Mouse (Mus musculus): Measurements from ENCODE around the gene Ddx43. TPM values are rescaled to one million over a fixed set of nuclear protein-coding genes. Genes with fewer than 3 reads are reported as not detected.

The Ddx43 gene
- polyA plus RNA-seq, 1 experiment = not detected

DNA sequence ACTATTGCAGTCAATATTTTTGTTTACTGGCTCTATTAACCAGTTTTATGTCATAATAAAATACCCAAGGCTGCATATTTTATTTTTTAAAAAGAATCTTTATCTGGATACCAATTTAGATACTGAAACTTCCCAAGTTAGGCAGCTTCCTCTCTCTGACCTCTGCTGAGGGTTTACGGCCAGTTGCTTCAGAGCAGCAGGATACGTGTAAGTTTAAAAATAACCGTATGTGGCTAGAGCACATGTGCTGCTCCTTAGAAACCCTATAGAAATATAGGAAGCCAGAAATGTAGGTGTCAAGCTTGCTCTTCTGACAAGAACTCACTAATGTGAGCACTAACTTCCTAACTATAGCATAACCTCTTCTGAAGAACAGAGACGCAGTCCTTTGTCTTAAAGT is 67.8 kb downstream of the Ddx43 start:
- H3K4me1 ChIP-seq (ENCODE audit: control insufficient read depth, insufficient read depth, low read length) = no peaks in the 10 kb centered on the region; the same call in none of the 2 replicates
- H3K4me3 ChIP-seq (replicated peaks; ENCODE audit: control insufficient read depth, low read depth, low read length) = no peak overlapping the region
- TF ChIP-seq POLR2A (IDR thresholded peaks at IDR 0.05; ENCODE audit: borderline replicate concordance, control insufficient read depth, low read depth, low read length) = no peak
- TF ChIP-seq CTCF (IDR thresholded peaks at IDR 0.05; ENCODE audit: control insufficient read depth, insufficient read depth, low read length) = no peak
- 44% methylated on average over 4 of the region's 4 CpGs for WGBS
- no peak overlapping the region for H3K27ac ChIP-seq (ENCODE audit: control insufficient read depth, insufficient read depth, low read depth, low read length, poor library complexity)

GRCm38 (mm10) chr9:78465725-78466124 is 70.1 kb downstream of the Ddx43 start:
- no peak overlapping the region for H3K4me3 ChIP-seq (replicated peaks; ENCODE audit: control insufficient read depth, low read depth, low read length)
- H3K4me1 ChIP-seq (ENCODE audit: control insufficient read depth, insufficient read depth, low read length) = no peaks in the 10 kb centered on the region; the same call in 1 of the 2 replicates
- TF ChIP-seq CTCF (IDR thresholded peaks at IDR 0.05; ENCODE audit: control insufficient read depth, insufficient read depth, low read length) = no peak
- WGBS = 95% methylated on average over 3 of the region's 3 CpGs
- no peak overlapping the region for H3K27ac ChIP-seq (ENCODE audit: control insufficient read depth, insufficient read depth, low read depth, low read length, poor library complexity)

Other genes starting within 250 kb of the Ddx43 start
- 4.7 and 60.9 TPM in 2 replicates for gene Gsta4, start 213.0 kb upstream of the Ddx43 start, polyA plus RNA-seq (2011; ENCODE audit: insufficient read depth, insufficient read length, low replicate concordance, missing spikeins)
- not detected in 2 replicates for gene Gsta1, start 165.1 kb upstream of the Ddx43 start, polyA plus RNA-seq (2011; ENCODE audit: insufficient read depth, insufficient read length, low replicate concordance, missing spikeins)
- gene Gm3776, start 138.6 kb upstream of the Ddx43 start, polyA plus RNA-seq (2011; ENCODE audit: insufficient read depth, insufficient read length, low replicate concordance, missing spikeins) = not detected in 2 replicates
- gene Gm10639, start 105.9 kb upstream of the Ddx43 start, polyA plus RNA-seq (2011; ENCODE audit: insufficient read depth, insufficient read length, low replicate concordance, missing spikeins) = not detected in 2 replicates
- not detected in 2 replicates for gene Omt2a, start 81.0 kb upstream of the Ddx43 start, polyA plus RNA-seq (2011; ENCODE audit: insufficient read depth, insufficient read length, low replicate concordance, missing spikeins)
- not detected in 2 replicates for gene Omt2b, start 68.2 kb upstream of the Ddx43 start, polyA plus RNA-seq (2011; ENCODE audit: insufficient read depth, insufficient read length, low replicate concordance, missing spikeins)
- 4.3 TPM in 1 of 2 replicates, not detected in the other for gene Gsta2, start 40.0 kb upstream of the Ddx43 start, polyA plus RNA-seq (2011; ENCODE audit: insufficient read depth, insufficient read length, low replicate concordance, missing spikeins)
- gene Dppa5a, start 27.6 kb upstream of the Ddx43 start, polyA plus RNA-seq (2011; ENCODE audit: insufficient read depth, insufficient read length, low replicate concordance, missing spikeins) = 921 TPM in 1 of 2 replicates, not detected in the other
- 6.3 TPM in 1 of 2 replicates, not detected in the other for gene Ooep, start 17.1 kb upstream of the Ddx43 start, polyA plus RNA-seq (2011; ENCODE audit: insufficient read depth, insufficient read length, low replicate concordance, missing spikeins)
- gene Cgas, start 47.5 kb downstream of the Ddx43 start, polyA plus RNA-seq (2011; ENCODE audit: insufficient read depth, insufficient read length, low replicate concordance, missing spikeins) = 3.1 and 4.7 TPM in 2 replicates
- gene Mto1, start 52.4 kb downstream of the Ddx43 start, polyA plus RNA-seq (2011; ENCODE audit: insufficient read depth, insufficient read length, low replicate concordance, missing spikeins) = 10.2 and 24.4 TPM in 2 replicates
- gene Gm17324, start 53.0 kb downstream of the Ddx43 start, polyA plus RNA-seq (2011; ENCODE audit: insufficient read depth, insufficient read length, low replicate concordance, missing spikeins) = not detected in 2 replicates
- gene Eef1a1, start 93.4 kb downstream of the Ddx43 start, polyA plus RNA-seq (2011; ENCODE audit: insufficient read depth, insufficient read length, low replicate concordance, missing spikeins) = 2,479 and 3,710 TPM in 2 replicates
- gene Slc17a5, start 192.3 kb downstream of the Ddx43 start, polyA plus RNA-seq (2011; ENCODE audit: insufficient read depth, insufficient read length, low replicate concordance, missing spikeins) = 0.83 and 2.3 TPM in 2 replicates
- 0.85 TPM in 1 of 2 replicates, not detected in the other for gene Cd109, start 219.8 kb downstream of the Ddx43 start, polyA plus RNA-seq (2011; ENCODE audit: insufficient read depth, insufficient read length, low replicate concordance, missing spikeins)